Mouse (Mus musculus): ENCODE data around the gene Vti1b.
A peak's percentile ranks its signal among the peaks of the same experiment; 100 is the strongest.

The Vti1b gene

DNA sequence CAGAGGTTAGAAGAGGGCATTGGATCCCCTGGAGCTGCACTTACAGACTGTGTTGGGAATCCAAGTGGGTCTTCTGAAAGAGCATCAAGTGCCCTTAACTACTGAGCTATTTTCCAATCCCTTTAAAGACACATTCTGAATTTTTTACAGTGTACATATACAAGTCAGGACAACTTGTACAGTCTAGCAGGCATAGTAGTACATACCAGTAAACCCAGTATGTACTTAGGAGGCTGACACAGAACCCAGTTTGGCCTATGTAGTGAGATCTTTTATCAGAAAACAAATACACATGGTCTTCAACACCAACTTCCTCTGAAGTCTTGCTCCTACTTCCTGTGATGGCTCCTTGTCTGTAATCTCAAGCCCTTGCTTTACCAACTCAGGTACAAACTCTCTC, 33.5 kb downstream of the Vti1b start:
- DNase-seq (ENCODE audit: low read depth, low spot score) = no peak

DNA sequence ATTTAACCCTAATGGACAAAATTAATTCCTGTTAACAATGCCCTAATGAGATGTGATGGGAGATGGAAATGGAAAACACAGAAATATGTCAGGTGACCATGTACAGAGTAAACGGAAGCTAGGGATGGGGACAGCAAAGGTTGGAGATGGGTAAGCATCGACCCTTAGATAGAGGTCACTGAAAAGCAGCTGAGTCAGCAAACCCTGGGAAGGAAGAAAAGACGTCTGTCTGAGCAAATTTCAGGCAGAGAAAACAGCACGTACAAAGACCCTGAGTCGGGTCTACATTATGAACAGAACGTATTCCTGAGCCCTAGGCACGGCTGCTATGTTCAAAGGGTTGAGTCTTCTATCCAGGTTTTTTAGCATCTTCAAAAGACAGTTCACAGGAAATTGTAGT, 35.5 kb downstream of the Vti1b start:
- DNase-seq (ENCODE audit: low read depth, low spot score) = no peak

DNA sequence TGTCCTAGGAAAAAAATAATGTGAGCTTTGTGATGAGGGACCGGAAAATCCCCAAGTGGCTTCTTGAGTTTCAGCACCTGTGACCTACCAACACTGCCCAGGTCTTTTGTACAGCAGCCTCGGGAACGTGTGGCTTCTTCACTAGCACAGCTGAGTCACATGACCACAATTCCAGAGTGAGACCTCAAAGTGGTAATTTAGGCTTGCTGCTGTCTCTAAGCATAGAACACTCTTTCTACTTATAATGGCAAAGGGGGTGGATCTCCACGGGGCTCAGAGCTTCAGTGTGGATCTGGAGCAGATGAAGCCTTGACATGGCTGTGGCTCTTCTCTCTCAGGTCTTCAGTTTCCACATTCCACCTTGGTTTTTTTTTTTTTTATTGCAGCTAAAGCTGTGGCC, 37.4 kb downstream of the Vti1b start:
- no peak for DNase-seq (ENCODE audit: low read depth, low spot score)

DNA sequence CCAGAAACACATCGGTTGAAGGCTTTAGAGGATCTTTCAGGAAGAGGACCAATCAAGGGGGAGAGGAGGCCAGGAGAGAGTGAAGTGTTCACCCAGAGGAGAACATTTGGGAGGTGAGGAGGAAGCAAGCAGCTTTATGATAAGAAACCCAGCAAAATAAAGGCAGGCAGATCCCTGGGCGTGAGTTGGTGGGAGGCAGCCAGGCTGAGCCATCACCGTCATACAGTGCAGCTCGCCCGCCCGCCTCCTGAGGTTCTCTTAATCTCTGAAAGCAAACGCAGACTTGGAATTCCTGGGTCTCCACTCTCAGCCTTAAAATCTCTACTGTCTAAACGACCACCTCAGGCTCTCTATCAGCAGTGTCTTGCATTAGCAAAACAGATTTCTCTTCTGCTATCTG, 37.8 kb downstream of the Vti1b start:
- no peak for DNase-seq (ENCODE audit: low read depth, low spot score)

DNA sequence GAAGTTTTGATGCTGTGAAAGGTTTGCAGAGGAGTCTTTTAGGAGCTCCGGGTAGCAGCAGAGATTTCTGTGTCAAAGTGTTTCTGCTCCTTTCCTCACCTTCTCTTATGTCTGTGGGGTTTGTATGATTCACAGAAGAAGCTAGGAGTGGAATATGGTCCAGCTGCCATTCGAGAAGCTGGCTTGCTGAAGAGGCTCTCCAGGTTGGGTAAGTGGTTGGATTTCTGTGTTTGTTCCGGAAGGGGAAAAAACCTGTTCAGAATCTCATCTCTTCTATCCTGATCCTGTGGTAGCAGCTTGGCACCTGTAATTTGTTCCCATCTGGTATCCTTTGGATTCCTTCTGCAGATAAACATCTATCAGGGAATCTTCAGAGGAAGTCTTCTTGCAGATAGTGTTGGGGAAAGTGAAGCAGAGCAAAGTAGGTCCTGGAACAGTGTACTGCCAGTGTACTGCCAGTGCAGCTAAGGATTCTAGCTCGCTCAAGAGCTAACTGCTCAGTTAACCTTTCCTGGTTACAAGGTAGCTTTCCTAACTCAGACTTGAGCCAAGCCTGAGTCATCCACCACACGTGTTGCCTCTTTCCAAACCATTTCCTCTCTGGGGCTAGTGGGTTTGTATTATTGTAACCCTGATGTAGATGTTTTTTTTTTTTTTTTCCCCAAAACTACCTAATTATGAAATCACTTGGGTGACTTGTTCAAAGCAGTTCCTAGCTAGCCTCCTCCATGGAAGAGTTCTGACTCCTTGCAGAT, 40.6 kb downstream of the Vti1b start:
- no peak for DNase-seq (ENCODE audit: low read depth, low spot score)

DNA sequence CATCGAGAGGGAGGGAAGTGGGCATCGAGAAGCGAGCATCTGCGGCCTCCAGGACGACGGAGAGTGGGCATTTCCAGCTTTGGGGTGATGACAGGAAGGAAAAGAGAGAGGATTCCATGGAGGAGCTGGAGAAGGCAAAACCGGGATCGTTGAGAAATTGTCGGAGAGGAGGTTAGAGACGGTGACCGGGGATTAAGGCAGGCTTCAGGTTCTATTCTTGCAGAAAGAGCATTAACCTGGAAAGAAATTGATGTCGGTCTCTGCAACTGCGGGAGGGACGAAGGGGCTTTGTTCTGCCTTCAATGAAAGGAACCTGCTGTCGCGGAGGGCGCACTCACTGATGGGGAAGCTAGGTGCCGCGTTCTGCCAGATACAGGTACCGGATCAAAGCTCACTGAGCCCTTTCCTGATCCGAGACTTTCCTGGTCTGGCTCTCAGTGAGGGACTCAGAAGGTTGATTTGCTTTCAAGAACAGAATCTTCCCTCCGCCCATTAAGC, 41.2 kb downstream of the Vti1b start:
- DNase-seq (ENCODE audit: low read depth, low spot score) = no peak

DNA sequence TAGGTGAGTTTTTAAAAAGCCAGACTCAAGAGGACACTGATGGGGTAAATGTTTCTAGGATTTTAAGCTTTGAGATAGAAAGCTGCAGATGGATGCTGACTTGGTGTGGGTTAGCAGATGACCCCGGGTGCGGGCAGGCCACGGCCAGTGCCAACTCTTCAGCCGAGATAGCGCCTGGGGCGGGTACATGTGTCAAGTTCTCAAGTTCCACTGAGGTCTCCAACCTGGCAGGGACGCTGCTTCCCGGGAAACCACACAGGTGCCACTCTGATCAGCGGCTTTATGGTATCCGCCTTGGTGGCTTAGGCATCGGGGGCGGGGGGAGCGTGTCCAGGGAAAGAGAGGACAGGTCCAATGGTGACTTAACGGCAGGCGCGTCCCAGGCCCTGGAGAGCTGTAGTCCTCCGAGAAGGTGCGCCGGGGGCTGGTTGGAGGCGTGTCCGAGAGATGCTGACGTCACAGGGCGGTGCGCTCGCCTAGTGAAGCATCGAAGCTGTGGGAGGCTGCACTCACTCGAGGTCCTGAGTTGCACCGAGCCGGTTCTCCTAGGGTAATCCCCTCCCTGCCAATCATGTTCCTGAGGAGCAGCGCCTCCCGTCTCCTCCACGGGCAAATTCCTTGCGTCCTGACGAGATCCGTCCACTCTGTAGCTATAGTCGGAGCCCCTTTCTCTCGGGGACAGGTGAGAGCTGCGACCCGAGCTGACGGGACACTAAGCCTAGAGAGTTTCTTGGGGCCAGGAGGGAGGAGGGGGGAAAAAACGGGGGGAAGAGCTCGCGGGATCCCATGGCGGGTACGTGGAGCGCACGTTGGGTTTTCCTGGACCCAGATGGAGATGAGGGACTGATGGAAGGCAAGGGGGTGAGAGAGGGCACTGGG, 41.9 kb downstream of the Vti1b start, which contains the start of gene Arg2:
Arg2 (plus strand) TSS at position 479 of the 879 bp plus-strand sequence.
- DNase-seq (ENCODE audit: low read depth, low spot score) = peak; percentile 70

DNA sequence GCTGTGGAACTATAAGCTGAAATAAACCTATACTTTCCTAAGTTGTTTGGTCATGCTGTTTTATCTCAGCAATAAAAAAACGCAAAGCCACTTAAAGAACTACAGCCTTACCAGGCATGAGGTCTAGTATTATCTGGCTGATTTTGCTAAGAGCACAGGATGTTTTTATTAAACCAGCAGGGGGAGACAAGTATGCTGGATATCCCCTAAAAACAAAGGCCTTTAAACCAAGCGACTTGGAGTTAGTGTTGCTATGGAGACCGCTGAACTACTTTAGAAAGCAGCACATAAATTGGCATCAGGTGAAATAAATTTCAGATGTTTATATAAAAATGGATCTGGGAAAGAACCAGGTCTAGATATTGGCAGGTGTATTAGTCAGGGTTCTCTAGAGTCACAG, 49.6 kb downstream of the Vti1b start:
- DNase-seq (ENCODE audit: low read depth, low spot score) = no peak

DNA sequence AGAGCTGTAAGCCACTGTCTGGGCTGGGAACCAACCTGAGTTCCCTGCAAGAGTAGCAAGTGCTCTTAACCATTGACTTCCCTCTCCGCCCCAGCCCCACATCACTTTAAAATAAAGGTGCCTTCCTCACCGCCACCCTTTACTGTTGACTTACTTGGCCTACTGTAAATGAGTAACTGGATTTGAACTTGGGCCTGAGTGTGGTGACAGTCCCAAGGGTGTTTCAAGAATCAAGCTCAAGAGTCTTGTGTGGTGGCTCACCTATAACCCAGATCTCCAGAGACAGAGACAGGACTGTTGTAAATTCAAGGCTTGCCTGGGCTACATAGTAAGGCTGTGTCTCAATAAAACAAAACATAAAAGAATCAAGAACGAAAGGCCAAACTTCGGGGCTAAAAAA, 53.5 kb downstream of the Vti1b start:
- no peak for DNase-seq (ENCODE audit: low read depth, low spot score)
